Mouse (Mus musculus): ENCODE data around the gene Slc26a5.

- TF ChIP-seq CTCF (IDR thresholded peaks at IDR 0.05; ENCODE audit: low read depth, low read length) = no peak
- no peak for TF ChIP-seq EP300 (IDR thresholded peaks at IDR 0.05; ENCODE audit: insufficient read depth, low read depth, low read length)
Observed at GRCm38 (mm10) chr5:21910726-21911125, 45.3 kb upstream of the Slc26a5 start.
